Mouse (Mus musculus) CH12.LX (cell line): ENCODE measurements around the gene Prim2.

Experiments used
- CHD2 ChIP-seq: IDR thresholded peaks from 2 replicates; pipeline ENCODE4 v1.6.1; 2011; ENCODE audit warnings: low read length, improper control_type of control experiment
- IRF4 ChIP-seq: IDR thresholded peaks from 2 replicates; pipeline ENCODE4 v1.6.1; 2014; ENCODE audit warnings: low read depth, mild to moderate bottlenecking, inconsistent platforms, low read length, improper control_type of control experiment
- KAT2A ChIP-seq: IDR thresholded peaks from 2 replicates; pipeline ENCODE4 v1.6.1; 2012; ENCODE audit warnings: low read length, improper control_type of control experiment, inconsistent platforms; ENCODE audit not compliant: insufficient replicate concordance
- TBP ChIP-seq: conservative IDR thresholded peaks from 2 replicates; pipeline ENCODE4 v1.6.1; 2011; ENCODE audit warnings: low read depth, low read length, improper control_type of control experiment

DNA sequence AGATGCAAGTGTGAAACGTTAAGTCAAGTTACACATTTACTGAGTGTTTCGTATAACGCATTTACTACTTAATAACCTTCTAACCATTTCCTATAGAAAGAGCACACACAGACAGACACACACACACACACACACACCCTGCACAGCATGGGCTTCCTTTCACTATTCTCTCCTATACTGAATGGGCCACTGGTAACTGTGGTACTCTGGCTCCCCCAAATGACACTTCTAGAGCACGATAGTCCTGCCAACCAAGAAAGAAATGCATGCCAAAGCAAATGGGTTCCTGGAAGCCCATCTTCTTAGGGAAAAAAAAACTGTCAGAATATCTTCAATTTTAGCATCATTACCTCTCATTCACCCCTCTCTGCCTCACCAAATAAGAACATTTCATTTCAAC is 22.4 kb downstream of the Prim2 start:
- TF ChIP-seq KAT2A (no peak), CHD2 (no peak), TBP (no peak), IRF4 (no peak)
